17 mouse cellular contexts compared by ENCODE assay signal in the genomic region with DNA sequence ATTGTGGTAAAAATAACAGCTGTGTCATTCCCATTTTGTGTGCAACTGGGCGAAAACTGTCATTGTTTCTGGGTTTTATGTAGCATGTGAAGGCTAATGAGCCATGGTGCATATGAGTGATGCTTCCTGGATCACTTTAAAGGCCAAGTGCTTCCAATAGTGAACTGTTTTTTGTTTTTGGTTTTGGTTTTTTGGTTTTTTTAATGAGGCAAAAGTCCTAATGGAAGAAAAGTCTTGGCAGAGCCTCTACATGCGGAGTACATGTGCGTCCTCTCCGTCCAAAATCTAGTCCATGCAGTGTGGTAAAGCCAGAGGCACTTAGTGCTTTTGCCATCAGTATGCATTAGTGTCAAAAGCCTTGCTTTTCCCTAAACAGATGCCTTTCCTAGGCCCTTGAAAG.
DNase-seq lines count a peak whose midpoint lies in the region; ATAC-seq and TF ChIP-seq lines count a peak whose summit lies in the region.
"Had no signal": no experiment of that assay in that cellular context is flagged by ENCODE, and none has a peak within 500 bp of the region (broad histone marks: within the 10 kb centered on the region; RNA-seq: fewer than 3 reads in every experiment).

No protein-coding gene starts in this region.

- H3K4me2 ChIP-seq in midbrain, embryonic 11.5 days: no peak overlapping the region
- H3K4me2 ChIP-seq in midbrain, embryonic 16.5 days (ENCODE audit: low read length): no peak overlapping the region
- no peak overlapping the region for H3K4me2 ChIP-seq in forebrain, postnatal 0 days (ENCODE audit: low read depth)
- H3K4me2 ChIP-seq: heart, embryonic 13.5 days; midbrain, embryonic 15.5 days had no signal

- no peaks in the 10 kb centered on the region for H3K4me1 ChIP-seq in midbrain, embryonic 11.5 days (ENCODE audit: control insufficient read depth, insufficient read depth, low read length)
- no peaks in the 10 kb centered on the region for H3K4me1 ChIP-seq in midbrain, embryonic 16.5 days (ENCODE audit: control insufficient read depth, insufficient read depth, low read length)
- no peaks in the 10 kb centered on the region for H3K4me1 ChIP-seq in forebrain, postnatal 0 days (ENCODE audit: insufficient read depth)
- H3K4me1 ChIP-seq: midbrain, embryonic 15.5 days had no signal

- H3K27me3 ChIP-seq in midbrain, embryonic 11.5 days (ENCODE audit: control insufficient read depth, insufficient read depth, low read length): no peaks in the 10 kb centered on the region
- no peaks in the 10 kb centered on the region for H3K27me3 ChIP-seq in midbrain, embryonic 16.5 days (ENCODE audit: control insufficient read depth, insufficient read depth, low read depth, low read length)
- no peaks in the 10 kb centered on the region for H3K27me3 ChIP-seq in forebrain, postnatal 0 days (ENCODE audit: insufficient read depth, low read length)
- H3K27me3 ChIP-seq: CH12.LX; heart, embryonic 13.5 days; midbrain, embryonic 15.5 days had no signal

- H3K9me3 ChIP-seq in midbrain, embryonic 11.5 days (ENCODE audit: control insufficient read depth, low read length): no peaks in the 10 kb centered on the region
- H3K9me3 ChIP-seq in midbrain, embryonic 16.5 days (replicated peaks; ENCODE audit: control insufficient read depth, low read length, poor library complexity, severe bottlenecking): no peaks in the 10 kb centered on the region
- H3K9me3 ChIP-seq in forebrain, postnatal 0 days (ENCODE audit: low read length): no peaks in the 10 kb centered on the region
- H3K9me3 ChIP-seq: heart, embryonic 13.5 days; midbrain, embryonic 15.5 days had no signal

- DNase-seq in cerebellum, adult 8-10 months: no peak
- DNase-seq in midbrain, embryonic 11.5 days (ENCODE audit: low spot score, missing footprints): peak; percentile 82
- DNase-seq in forebrain, postnatal 0 days: no peak
- DNase-seq in retina, postnatal 7 days (ENCODE audit: low read depth, low spot score): peak; percentile 19
- DNase-seq in ovary, postnatal 10 days (ENCODE audit: low spot score): no peak
- DNase-seq in spleen, postnatal 14 days (ENCODE audit: low spot score in 2 of 2): no peak
- DNase-seq: adrenal gland, postnatal 36 days; kidney, adult 9 months; liver; lung, adult 18-20 months; right cerebral cortex, postnatal 25 days had no signal

- peak; percentile 82 for ATAC-seq in cerebellum, adult (ENCODE audit: insufficient number of reproducible peaks, low FRiP score, low TSS enrichment)
- 0 out of 2 replicates have a peak, but pooled peaks have one; percentile 38 for ATAC-seq in midbrain, embryonic 11.5 days (ENCODE audit: low FRiP score)
- no peak for ATAC-seq in midbrain, embryonic 16.5 days
- ATAC-seq in forebrain, postnatal 0 days: peak; percentile 10; the same call in 1 of the 2 replicates
- ATAC-seq: midbrain, embryonic 15.5 days had no signal

- WGBS in midbrain, embryonic 11.5 days: 81% methylated on average over 4 of the region's 4 CpGs
- 64% methylated on average over 4 of the region's 4 CpGs for WGBS in midbrain, embryonic 16.5 days
- WGBS in forebrain, postnatal 0 days: 37% methylated on average over 4 of the region's 4 CpGs

- H3K9ac ChIP-seq in midbrain, embryonic 11.5 days (ENCODE audit: low read length): no peak overlapping the region
- H3K9ac ChIP-seq in midbrain, embryonic 16.5 days (ENCODE audit: low read depth, low read length): no peak overlapping the region
- H3K9ac ChIP-seq in forebrain, postnatal 0 days: no peak overlapping the region
- H3K9ac ChIP-seq: heart, embryonic 13.5 days; midbrain, embryonic 15.5 days had no signal

- TF ChIP-seq CTCF in forebrain, postnatal 0 days (IDR thresholded peaks at IDR 0.05; ENCODE audit: low read depth): no peak

- no peaks in the 10 kb centered on the region for H3K36me3 ChIP-seq in midbrain, embryonic 11.5 days (ENCODE audit: control insufficient read depth, insufficient read depth, low read length)
- no peaks in the 10 kb centered on the region for H3K36me3 ChIP-seq in midbrain, embryonic 16.5 days (ENCODE audit: control insufficient read depth, insufficient read depth, low read length)
- no peaks in the 10 kb centered on the region for H3K36me3 ChIP-seq in forebrain, postnatal 0 days (ENCODE audit: insufficient read depth)
- H3K36me3 ChIP-seq: heart, embryonic 13.5 days; midbrain, embryonic 15.5 days had no signal

- no peak overlapping the region for H3K4me3 ChIP-seq in midbrain, embryonic 11.5 days (ENCODE audit: low read depth, low read length)
- no peak overlapping the region for H3K4me3 ChIP-seq in midbrain, embryonic 16.5 days (ENCODE audit: low read depth, low read length)
- no peak overlapping the region for H3K4me3 ChIP-seq in forebrain, postnatal 0 days (ENCODE audit: low read depth, low read length)
- H3K4me3 ChIP-seq: heart, embryonic 13.5 days; midbrain, embryonic 15.5 days had no signal

- H3K27ac ChIP-seq in midbrain, embryonic 11.5 days (ENCODE audit: low read depth, low read length): no peak overlapping the region
- H3K27ac ChIP-seq in midbrain, embryonic 16.5 days (ENCODE audit: low read length): no peak overlapping the region
- H3K27ac ChIP-seq in forebrain, postnatal 0 days (ENCODE audit: low read depth, low read length): no peak overlapping the region
- H3K27ac ChIP-seq: heart, embryonic 13.5 days; macrophage; midbrain, embryonic 15.5 days had no signal

Comparison
In these comparisons a context has a peak if more than half of its experiments do, and no peak if none do; other contexts are left out.
1. DNase-seq: peak in midbrain, embryonic 11.5 days (single experiment) and retina, postnatal 7 days (single experiment); none in cerebellum, adult 8-10 months (single experiment), forebrain, postnatal 0 days (single experiment), ovary, postnatal 10 days (single experiment) and spleen, postnatal 14 days (0 of 2).